Mouse (Mus musculus): ENCODE data around the gene Odf3. TPM values are rescaled to one million over a fixed set of nuclear protein-coding genes. Genes with fewer than 3 reads are reported as not detected.

The Odf3 gene
- polyA plus RNA-seq, 2 experiments from 2014 or later, result not detected

DNA sequence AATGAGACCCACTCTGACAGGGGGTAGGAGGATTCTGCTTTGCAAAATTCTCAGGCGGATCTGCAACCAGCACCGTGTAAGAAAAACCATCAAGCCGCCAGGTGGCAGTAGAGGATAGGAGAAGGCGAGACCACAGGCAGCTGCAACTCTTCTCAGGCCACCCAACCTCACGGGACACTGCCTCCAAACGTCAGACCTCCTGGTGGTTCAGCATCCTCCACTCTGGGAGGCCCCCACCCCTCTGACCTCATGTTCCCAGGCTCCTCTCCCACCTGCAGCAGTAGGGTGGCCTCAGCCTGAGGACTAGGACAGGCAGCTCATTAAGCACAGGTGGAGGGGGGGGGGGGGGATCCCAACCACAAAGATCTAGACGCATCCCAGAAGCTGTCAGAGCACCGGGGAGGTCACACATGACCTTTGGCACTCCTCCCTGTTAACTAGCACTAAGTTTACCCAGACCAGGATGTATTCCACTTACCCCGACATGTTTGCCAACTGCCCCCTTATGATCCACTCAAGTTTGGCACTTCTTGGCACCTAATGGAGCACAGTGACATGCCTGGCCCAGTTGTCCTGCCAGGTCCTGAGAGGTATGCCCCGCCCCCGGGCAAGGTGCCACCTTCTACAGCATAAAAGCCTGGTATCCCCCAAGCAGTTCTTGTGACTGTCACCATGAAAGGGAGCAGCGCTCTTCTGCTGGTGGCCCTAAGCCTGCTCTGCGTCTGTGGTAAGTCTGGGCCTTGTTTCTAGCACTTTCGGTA, 2.5 kb upstream of the Odf3 start, which contains the start of gene Scgb1c1:
Gene Scgb1c1, plus strand, starts transcription at position 643 of the 761 bp plus-strand sequence.
- peak; percentile 92 for ATAC-seq

DNA sequence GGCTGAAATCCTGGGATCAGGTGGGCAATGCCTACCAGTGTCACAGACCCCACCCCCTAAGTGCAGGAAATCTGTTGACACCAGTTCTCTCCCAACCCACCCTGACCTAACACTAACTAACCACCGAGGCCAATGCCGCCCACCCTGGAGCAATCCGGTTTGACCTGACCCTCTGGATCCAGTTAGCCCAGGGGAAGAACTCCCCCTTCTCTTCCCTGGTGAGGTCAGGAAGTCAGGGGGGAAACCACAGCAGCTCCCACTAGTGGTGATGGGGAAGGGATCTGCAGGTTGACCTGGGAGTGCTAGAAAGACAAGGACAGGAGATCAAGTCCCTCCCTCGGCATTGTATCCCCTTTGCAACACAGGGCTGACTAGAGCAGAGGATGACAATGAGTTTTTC, 1.9 kb upstream of the Odf3 start:
- ATAC-seq, result no peak

GRCm38 (mm10) chr7:140846676-140847075, 929 bp upstream of the Odf3 start:
- ATAC-seq, result no peak

DNA sequence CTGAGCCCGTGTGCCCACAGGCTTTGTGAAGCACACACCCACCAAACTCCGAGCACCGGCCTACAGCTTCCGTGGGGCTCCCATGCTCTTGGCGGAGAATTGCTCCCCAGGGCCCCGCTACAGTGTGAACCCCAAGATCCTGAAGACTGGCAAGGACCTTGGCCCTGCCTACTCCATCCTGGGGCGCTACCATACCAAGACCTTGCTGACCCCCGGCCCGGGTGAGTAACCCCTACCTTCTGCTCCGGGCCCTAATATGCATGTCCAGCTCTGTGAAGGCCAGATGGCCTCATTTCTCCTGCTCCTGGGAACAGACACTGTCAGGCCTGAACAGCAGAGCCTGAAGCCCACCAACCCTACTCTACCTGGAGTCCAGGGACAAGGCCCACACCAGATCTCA, 986 bp downstream of the Odf3 start:
- ATAC-seq, result no peak

GRCm38 (mm10) chr7:140851916-140852315, 4.3 kb downstream of the Odf3 start:
- no peak for ATAC-seq

GRCm38 (mm10) chr7:140853386-140853785, 5.8 kb downstream of the Odf3 start:
- ATAC-seq, result no peak

- ATAC-seq, result no peak
Measured at GRCm38 (mm10) chr7:140854483-140854882, 6.9 kb downstream of the Odf3 start.

GRCm38 (mm10) chr7:140855181-140855580, 7.6 kb downstream of the Odf3 start:
- ATAC-seq, result no peak

DNA sequence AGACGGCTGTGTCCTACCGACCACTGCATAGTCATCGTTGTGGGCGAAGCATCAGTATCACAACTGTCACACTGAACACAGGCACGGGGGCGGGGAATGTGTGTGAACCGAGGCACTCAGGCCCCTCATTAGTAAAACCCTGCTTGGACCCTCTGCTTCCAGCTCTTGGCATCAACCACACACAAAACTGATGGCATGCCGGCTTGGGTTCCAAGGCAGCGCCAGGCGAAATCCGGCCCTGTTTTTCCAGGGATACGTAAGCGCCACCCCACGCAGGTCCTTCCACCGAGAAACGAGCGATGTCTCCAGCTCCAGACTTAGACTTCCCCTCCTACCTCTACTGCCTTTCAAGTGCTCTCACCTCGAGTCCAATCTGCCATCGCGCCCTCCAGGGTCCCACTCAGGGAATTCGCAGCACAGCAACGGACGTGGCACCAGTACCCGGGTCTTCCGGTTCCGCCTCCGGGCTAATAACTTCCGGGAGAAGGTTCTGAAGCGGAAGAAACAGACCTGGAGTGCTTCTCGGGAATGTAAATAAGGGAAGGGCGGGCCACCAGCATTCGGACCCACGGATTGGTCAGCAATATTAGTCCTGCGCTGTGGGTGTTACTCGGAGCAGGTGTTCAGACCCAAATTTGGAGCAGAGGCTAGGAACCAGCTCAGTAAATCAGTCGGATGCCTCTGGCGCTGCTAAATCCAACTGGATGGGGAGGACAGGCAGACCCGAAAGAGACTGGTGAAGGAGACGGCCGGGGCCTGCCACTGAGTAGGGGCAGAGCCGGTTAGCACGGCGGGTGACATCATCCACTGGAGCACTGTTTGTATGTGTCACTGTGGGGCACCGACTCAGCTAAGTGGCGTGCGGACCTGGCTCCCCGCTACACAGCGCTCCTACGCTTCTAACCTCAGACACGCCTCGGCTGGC, 8.5 kb downstream of the Odf3 start, which contains the start of gene Gm45785:
Gene Gm45785, minus strand, starts transcription at position 472 of the 925 bp plus-strand sequence.
- ATAC-seq, result peak; percentile 67

DNA sequence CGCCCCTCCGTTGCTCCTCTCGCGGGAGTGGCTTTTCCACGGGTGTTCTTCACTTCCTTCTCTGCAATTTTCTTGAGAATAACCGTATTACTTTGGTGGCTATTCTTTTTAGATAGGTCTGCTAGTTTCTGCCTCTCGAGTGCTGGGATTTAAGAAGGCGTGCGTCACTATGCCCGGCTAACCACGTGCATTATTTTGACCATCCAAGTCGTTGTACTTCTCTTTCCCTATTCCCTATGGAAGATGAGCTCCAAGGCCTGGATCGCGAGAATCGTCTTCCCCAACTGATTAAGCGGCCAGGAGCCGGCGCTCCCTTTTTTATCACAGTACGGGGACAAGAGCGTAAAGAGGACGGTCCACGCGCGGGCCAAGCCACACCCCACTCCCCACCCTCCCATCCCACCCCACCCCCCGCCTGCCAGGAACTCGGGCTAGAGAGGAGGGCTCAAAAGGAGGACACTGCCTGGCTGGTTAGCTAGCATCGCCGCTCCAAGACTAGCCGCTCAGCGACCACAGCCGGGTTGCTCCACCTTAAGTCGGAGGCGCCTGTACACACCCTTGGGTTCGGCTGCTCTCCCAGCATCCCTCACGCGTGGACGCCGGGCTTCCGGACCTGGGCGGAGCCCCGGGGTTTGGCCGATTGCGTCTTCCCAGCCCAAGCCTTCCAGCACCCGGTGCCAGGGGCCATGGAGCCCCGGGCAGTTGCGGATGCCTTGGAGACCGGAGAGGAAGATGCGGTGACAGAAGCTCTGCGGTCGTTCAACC, 9.4 kb downstream of the Odf3 start, which contains the start of gene Ric8a:
Gene Ric8a, plus strand, starts transcription at position 173 of the 765 bp plus-strand sequence.
- peak; percentile 74 for ATAC-seq

DNA sequence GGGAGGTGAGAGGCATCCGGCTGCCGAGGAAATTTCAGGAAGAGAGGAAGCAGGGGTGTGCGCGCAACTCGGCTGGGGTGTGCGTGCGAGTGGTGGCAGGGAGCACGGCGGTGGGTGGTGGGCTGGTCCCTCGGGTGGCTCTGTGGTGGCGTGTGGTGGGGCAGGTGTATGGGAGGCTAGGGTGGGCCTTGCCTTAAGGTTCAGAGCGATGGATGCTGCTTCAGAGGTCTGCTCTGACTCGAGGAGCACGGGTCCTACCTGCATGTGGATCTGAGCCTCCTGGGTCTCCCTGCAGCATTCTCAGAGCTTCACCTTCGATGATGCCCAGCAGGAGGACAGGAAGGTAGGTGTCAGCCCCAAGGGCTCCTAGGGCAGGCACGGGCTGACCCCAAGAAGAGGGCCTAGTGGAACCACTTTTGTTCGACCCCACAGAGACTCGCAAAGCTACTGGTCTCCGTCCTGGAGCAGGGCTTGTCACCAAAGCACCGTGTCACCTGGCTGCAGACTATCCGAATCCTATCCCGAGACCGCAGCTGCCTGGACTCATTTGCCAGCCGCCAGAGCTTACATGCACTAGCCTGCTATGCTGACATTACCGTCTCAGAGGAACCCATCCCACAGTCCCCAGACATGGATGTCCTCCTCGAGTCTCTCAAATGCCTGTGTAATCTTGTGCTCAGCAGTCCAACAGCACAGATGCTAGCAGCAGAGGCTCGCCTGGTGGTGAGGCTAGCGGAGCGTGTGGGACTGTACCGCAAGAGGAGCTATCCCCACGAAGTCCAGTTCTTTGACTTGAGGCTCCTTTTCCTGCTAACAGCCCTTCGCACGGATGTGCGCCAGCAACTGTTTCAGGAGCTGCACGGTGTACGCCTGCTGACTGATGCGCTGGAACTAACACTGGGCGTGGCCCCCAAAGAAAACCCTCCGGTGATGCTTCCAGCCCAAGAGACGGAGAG, 10.2 kb downstream of the Odf3 start, which contains the start of gene Bet1l:
Gene Bet1l, minus strand, starts transcription at position 28 of the 956 bp plus-strand sequence.
- ATAC-seq, result peak; percentile 32

DNA sequence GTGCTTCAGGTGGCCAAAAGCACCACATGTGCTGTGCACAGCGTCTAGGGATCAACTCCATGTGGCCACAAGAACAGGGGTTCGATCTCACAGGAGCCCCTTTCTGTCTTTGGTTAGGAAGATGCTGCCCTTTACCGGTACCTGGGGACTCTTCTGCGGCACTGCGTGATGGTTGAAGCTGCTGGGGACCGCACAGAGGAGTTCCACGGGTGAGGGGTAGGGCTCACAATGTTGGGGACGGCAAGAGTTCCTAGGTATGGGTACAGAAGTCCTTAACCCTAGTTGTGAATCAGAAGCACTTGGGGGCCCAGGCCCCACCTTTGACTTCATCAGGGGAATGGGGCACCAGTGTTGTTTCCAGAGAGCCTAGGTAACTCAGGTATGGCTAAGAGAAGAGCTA, 11.1 kb downstream of the Odf3 start:
- ATAC-seq, result no peak

DNA sequence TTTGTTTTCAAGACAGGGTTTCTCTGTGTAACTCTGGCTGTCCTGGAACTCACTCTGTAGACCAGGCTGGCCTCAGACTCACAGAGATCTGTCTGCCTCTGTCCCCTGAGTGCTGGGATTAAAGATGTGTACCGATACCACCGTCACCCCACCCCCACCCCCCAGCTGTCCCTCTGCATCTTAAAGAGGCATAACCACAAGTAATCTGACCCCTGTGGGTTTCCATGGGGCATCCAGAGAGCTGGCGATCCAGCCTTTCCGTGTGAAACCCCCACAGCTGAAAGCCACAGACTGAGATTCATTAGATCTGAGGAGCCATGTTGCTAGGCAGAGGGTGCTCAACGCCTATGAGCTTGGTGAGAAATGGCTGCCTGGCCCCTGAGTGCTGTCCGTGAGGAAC, 12.4 kb downstream of the Odf3 start:
- no peak for ATAC-seq

- ATAC-seq, result no peak
Measured at GRCm38 (mm10) chr7:140860728-140861127, 13.1 kb downstream of the Odf3 start.

DNA sequence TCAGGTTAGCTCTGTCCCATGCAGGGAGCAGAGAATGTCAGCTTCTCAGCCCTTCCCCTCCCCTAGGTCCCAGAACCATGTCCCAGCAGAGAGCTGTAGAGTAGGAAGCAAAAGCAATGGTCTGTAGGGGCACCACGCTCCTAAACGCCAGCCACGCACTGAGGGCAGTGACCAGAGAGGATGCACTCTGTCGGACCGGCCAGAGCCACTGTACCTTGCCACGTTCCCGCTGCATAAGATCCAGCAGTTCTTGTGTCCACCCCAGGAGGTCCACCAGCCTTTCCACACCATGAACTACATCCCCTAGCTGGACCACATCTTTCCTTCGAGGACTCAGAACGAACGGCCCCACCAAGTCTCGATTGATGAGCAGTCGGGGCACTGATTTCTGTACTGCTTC, 17.2 kb downstream of the Odf3 start:
- no peak for ATAC-seq

DNA sequence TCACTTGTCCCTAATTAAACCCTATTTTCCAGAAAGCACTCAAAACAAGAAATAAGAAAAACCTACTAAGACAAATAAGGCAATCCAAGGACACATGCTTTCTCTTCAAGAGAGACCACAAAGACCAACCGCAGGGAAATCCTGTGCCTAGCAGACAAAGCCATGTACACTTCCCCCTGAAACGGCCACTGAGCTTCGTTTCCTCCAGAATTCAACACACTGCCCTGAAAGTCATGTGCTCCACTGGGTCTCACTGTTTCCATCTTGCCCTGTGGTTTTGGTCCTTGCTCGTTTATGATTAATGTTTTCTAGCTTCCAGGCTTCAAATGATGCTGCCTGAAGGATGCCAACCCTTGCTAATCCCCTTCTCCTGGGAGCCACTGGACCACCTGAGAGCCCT, 26.6 kb downstream of the Odf3 start:
- no peak for ATAC-seq

DNA sequence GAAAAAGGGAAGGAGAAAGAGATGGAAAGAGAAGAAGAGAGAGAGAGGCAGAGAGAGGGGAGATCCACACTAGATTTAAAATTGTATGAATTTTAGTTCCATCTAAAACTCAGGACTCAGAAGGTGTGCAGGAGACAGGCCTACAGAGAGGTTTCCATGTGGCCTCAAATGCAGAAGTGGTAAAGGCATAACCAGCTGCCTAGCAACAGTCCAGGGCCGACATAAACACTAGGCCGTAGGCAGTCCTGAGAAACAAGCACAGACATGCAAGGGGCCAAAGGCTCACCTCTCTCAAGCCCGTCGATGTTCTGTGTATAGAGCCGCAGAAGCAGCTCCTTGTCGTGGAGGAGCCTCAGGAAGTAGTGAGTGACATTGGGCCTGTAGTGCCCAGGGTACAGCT, 29.8 kb downstream of the Odf3 start:
- ATAC-seq, result no peak

DNA sequence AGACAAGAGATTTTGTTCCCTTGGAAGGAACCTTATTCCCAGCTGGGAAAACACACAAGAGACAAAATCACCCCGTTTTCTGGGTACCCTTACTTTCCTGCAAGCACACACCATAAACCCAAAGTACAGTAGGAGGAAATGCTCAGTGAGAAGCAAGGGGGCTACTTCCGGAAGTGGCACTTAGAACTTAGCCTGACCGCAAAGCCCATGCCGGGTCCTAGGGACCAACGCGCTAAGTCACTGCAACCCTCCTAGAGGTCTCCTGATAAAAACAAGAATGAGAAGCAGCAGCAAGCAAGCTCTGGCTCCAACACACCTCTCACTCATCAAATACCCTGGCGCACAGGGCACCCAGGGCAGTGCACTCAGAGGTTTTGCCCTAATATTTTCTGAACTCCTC, 31.8 kb downstream of the Odf3 start:
- ATAC-seq, result no peak

DNA sequence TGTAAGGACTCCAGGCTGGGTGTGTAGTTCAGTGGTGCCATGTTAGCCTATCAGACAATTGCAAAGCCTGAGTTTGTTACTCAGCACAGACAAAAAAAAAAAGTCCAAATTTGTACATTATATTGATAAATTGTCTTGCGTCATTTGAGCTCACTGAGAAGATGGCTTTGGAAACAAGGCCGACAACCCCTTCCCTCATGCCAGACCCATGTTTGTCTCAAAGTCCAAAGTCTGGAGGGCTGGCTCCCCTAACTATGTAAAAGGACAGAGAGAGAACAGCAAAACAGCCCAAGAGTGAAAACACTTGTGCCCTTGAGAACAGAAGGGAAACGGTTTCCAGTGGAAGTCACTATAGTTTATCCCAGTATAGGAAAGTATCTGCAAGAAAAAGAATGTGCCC, 32.8 kb downstream of the Odf3 start:
- no peak for ATAC-seq

- ATAC-seq, result no peak
Measured at GRCm38 (mm10) chr7:140880865-140881515, 33.4 kb downstream of the Odf3 start.

All from CD4-positive, CD25-positive, alpha-beta regulatory T cell, adult 4 months (primary cell).